Mouse (Mus musculus): ENCODE data around the gene Tbx5.

The Tbx5 gene

DNA sequence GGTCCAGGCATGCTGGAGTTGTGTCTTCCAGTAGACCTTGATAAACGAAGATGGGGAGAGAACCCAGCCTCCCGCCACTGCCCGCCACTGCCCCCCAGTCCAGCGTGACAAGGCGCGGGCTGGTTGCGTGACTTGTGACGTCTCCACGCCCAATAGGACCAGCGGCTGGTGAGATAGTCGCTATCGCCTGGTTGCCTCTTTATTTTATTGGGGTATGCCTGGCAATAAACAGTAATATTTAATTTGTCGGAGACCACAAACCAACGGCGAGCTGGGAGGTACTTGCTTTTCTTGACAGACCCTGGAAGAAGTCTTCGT lies at the start of gene Tbx5:
Tbx5 (plus strand) TSS at position 190 of the 318 bp plus-strand sequence.
- DNase-seq (ENCODE audit: low spot score), result no peak

DNA sequence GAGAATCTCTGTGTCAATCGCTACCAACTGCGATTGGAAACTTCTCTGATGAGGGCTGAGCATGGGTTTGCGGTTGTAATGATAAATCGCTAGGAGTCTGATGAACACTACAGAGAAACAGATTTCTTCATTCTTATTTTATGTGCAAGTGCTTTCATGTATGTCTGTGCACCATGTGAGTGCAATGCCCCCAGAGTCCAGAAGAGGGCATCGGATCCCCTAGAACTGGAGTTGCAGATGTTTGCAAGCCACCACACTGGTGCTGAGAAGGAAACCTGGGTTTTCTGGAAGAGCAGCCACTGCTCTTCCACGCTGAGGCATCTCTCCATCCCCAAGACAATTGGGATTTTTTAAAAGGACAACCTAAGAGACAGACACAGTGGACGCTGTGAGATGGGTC lies 46.5 kb upstream of the Tbx5 start:
- DNase-seq (ENCODE audit: low spot score), result no peak

DNA sequence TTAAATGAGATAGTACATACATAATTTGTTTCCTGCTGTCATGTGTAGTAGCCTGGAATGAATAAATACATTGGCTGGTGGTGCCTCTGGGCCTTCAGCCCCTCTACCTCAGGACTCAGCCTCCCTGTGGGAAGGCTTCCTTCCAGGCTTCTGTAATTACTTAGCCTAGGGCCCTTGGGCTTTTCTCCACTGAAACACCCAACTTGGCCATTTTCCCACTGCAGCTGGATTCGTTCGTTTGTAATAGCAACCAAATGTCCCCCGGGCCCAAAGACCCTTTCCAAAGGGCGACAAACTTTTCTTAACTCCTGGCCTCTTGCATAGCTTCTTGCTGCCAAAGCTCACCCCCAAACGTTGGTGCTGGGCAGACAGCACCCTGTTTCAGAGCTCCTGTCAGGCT lies 40.8 kb upstream of the Tbx5 start:
- DNase-seq (ENCODE audit: low spot score), result no peak

DNA sequence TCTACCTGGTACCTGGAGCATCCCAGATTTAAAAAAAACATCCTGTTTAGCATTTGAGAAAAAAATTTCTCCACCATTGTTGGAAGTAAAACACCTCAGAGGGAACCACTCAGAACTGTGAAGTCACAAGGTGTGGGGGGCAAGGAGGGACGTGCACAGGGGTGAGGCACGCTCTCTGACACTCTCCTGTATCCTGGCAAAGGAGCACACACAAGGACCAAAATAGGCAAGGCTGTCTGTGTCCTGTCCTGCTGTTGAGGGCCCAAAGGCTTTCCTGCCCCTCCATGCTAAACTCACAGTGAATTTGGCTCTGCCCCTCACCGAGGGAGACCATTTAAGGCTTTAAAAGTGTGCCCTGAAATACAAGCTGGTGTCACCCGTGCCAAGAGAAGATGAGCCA lies 38.5 kb upstream of the Tbx5 start:
- DNase-seq (ENCODE audit: low spot score), result no peak

DNA sequence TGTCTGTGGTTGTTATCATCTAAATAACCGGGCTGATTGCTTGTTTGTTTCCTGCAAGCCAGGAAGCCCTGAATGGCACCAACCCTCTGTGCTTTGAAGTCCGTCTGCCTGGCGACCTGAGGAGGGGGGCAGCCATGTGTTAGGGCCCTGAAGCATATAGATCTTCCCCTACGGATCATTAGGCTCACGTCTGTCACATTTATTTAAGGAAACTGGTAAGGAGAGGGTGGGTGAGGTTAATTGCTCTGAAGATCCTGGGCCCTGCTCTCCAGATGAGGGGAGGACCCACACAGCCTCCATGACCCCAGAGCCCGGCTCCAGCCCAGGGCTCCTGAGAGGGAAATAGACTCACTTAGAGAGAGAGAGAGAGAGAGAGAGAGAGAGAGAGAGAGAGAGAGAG lies 37.1 kb upstream of the Tbx5 start:
- DNase-seq (ENCODE audit: low spot score), result no peak

DNA sequence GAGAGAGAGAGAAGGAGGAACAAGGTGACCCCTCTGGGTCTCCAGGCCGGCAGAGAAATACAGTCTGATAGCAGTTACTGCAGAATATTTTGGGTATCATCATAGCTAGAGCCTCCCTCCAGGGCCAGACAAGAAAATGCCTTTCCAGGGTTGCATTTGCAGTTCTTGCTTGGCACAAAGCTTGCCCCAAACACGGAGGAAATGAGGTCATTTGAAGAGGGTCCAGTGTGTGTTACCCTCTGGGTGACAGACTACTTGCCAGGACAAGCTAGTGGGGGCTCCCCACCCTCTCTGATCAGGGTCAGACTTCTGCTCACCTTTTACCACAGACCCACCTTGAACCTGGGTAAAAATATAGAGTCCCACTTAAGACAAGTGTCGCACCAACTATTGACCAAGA lies 36.7 kb upstream of the Tbx5 start:
- no peak for DNase-seq (ENCODE audit: low spot score)

DNA sequence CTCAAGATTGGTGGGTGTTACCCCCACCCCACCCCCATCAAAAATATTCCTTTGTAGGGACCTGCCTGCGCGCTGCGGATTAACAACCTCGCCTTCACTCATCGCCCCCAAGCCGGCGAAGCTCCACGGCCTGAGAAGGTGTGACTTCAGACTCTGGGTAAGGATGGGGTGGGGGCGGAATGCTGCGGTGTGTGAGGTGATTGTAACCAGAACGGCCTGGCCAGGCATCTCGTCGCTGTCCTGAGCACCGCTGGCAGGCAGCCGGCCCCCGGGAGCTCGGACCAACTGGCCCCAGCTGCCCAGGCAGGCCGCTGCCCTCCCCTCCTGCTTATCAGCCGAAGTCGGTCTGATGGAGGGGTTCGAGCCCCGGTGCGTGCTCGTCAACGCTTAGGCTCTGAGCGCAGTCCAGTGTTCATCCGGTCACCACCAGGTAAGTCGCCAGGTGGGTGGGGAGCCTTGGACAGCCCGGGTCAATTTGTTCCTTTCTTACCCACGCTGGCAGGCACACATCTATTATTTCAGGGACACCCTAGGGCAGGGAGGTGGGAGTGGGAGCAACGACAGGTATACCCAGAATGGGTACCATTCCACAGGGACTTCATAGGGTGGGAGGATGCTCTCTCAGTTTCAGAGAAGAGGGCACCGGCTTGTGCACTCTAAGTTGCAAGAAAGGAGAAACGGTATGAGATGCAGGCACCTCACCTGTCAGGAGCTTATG lies 35.9 kb upstream of the Tbx5 start:
- no peak for DNase-seq (ENCODE audit: low spot score)

DNA sequence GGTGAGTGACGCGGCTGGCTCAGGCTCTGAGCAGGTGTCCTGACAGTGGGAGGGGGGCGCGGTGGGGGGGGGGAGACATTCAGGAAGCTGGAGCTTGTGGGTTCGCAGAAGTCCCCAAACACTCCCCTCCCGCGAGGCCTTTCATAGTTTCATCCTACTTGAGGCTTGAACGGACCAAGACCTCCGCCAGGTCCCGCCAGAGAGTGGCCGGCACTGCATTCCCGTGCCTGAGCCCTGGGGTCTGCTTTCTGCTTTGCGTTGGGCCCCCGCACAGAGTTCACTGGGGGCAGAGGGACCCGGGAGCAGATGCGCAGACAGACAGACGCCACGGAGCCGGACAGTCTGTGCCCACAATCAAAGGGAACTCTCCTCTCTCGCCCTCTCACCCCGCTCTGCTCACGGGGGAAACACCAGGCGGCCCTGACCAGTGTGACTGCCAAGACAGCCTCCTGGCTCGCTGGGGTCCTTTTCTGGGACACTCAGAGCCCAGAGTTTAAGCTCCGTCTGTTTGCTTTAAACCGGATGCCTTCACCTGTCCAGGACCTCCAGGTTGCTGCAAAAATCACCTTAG lies 34.8 kb upstream of the Tbx5 start:
- DNase-seq (ENCODE audit: low spot score), result no peak

DNA sequence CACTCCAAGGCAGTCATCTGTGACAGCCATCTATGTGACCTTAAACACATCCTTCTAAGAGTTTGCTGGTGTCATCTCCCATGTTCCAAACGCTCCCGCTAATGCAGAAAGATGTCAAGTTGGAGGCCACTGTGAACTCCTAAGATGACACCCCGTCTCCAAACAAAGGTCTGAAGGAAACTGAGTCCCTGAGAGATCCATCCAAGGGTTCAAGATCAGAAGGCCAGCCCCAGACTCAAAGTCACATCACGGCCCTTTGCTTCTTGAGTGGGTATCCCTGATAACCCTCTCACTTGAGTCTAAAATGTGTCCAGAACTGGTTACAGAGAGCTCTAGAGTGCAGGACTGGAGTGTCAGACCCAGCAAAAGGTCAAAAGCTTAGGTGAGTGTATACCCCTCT lies 34.2 kb upstream of the Tbx5 start:
- no peak for DNase-seq (ENCODE audit: low spot score)

DNA sequence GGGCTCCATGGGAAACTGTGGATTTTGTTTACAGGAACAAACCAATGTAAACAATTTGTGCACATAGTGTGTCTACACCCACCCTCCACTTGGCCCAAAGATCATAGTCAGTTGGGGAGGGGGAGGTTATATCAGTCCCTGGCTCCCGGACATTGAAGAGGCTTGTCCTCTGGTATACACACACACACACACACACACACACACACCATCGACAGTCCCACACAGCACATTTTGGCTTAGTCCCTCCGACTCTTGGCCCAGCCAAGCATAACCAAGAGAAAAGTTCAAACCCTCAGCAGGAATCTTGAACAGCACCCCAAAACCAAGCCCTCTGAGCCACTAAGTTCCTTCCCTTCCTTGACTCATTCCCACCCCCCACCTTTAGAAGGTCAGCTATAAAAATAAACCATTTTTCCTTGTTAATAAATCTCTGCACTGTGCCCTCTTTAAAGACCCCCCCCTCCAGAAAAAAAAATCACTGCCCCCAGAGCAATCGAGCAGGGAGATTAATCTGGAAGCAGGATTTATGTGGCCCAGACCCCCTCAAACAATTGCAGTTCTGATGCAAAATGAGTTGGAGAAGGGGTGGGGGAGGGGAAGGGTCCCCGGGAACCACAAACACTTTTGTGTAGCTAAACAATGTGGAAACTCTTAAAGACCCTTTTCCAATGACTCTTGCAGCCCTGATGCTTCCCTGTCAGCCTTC lies 33.6 kb upstream of the Tbx5 start:
- DNase-seq (ENCODE audit: low spot score), result no peak

DNA sequence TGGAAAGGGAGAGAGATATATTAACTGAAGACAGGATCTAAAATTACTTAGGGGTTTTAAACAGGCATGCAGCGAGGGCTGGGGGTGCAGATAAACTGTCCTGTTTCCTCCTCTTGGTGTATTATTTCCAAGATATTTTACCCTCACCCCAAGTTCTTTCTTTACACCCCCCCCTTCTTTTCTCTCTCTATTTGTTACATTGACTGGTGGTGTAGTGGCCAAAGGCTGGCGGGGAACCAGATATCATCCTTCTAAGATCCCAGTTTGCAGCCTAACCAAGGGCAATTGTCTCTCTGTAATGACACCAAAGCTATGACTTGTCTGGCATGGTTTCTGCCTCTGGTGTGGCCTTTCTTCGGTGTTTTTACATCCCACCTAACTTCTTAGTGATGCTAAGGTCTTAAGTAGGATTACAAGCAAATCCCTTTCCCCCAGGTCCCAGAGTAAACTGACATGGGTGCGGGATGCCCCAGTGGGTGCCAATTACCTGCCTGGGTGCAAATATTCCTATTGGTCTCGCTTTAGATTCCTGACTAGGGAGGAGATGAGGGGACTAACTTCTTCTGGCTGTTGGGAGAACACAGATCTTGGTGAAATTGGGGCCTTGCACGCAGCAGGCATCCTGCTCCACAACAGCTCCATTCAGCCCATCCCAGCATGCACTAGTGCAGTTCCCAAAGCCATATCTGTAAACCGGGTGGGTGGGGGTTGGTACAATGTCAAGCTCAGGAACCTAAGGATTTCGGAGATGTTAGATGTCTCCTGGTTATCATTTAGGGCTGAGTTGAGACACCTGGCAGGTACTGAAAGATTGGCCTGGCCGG lies 32.8 kb upstream of the Tbx5 start:
- DNase-seq (ENCODE audit: low spot score), result no peak

DNA sequence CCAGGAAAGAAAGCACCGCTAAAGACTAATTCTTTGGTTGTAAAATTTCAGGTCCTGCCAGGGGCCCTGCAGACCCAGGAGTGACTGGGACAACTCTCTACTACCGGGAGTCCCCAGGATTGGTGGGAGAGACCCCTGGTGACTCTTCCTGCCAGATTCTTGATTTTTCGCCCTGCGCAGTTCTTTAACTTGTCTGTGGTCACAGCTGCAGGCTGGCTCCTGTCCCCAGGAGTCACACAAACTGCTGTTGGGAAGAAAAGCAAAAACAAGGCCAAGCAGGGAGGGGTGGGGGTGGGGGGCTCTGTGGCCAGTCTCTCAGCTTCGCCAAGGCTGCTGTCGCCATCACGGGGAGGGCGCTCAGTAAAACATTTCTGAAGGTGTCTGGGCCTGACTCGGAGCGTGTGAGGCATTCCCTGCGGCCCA lies 32.2 kb upstream of the Tbx5 start:
- DNase-seq (ENCODE audit: low spot score), result no peak

DNA sequence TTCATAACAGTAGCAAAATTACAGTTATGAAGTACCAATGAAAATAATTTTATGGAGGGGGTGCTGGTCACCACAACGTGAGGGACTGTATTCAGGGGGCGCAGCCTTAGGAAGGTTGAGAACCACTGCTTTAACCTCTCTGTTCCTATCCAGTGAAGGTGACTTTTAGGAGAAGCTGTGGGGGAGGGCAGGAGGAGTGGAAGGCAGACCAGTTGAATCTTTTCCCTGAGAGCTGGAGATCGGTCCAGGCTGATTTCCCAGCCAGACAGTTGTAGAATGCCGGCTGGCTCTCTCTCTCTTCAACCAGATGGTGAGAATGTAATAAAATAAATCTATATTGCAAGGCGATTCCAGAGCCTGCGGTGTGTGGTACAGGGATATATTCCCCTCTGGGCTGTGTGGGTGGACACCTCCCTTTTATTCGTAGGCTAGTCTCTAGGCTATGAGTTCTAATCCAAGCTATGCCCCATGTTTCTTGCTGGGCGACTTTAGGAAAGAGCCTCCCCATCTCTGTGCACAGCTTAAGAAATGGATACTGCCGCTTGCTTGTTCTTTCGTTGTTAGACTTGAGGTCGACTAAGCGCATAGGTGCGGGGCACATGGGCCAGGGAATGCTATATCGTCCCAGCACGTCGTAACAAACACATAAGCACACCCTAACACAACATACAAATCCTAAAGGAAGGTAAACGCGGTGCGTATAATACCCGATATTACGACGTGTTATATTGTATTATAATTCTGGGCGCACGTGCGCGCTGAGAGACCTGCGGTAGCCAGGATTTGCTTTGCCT lies 29.7 kb upstream of the Tbx5 start:
- no peak for DNase-seq (ENCODE audit: low spot score)

DNA sequence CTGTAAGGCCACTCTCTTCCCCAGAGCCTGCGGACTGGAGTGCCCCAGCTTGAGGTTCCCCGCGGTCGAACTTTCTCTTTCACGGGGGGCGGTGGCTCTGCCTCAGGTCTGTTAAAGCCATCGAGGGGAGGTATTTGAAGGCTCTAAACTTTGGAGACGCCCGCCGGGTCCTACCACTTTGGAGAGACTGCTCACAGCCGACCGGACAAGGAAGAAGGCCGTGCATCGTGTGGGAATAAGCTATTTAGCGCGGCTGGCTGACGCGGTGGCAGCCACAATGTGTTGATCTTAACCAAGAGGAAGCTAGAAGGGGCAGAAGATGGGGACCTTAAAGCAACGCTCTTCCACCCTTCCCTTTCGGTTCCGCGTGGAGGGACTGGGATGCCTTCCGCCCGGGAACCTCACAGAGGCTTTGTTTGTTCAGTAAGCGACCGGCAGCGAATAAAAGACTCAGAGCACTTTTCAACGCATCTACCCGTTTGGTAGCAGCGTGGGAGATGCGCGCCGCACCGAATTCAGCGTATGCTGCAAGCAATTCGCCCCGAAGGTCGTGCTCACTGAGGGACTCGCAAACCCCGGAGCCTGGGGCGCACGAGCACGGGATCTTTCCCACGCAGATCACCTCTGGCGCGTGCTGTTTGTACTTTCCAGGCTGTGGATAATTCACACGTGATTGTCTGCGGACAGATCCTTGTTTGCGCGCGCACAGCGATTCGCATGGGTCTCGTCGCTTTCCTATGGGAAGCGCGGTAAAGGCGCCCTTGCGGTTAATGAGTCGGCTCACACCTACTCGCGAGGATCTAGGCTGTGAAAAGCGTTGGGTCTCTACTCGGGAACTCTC lies 28.8 kb upstream of the Tbx5 start:
- no peak for DNase-seq (ENCODE audit: low spot score)

DNA sequence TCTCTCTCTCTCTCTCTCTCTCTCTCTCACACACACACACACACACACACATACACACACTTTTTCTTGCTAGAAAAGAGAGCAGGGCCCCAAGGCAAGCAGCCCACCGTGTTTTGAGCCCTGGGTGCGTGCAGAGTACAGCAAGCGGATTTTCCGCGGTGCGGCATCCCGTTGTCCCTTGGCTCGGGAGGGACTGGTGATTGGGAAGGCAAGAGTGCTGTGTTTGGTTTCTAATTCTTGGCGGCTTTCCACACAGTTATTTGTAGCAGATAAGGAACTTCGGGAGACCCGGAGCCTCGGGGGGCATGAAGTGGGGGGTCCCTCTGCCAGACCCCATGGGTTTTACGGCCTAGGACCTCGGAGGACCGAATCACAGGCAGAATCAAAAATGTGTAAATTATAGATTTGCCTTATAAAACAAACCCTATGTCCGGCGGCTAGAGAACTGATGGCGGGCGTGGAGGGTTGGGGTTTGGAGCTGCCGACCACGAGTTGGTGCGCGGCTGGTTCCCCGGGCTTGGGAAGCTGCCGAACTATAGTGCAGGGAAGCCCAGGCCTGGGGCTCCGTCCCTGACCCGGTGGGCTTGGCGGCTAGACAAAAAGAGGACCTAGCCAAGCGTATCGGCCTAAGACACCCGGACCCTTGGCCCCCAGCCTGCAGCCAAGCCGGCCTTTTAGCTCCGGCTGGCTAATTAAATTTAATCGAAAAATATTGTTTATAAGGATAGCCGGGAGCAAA lies 28.0 kb upstream of the Tbx5 start:
- DNase-seq (ENCODE audit: low spot score), result no peak

DNA sequence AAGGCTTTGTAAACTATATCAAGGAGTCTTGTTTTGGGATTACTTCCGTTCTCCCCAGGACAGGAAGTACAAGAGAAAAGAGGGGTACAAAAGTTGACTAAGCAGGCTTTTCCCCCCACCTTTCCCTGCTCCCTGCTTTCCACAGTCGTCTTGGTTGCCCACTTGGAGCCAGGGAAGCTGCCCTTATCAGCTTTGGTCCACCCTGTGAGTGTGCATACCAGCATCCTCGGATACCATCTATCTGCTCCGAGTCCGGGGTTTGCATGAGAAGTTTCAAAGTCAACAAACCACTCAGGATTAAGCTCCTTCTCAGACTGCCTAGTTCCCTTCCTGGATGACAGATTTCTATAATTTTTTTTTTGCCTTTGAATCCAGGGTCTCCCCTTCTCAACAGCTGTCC lies 26.8 kb upstream of the Tbx5 start:
- DNase-seq (ENCODE audit: low spot score), result no peak

DNA sequence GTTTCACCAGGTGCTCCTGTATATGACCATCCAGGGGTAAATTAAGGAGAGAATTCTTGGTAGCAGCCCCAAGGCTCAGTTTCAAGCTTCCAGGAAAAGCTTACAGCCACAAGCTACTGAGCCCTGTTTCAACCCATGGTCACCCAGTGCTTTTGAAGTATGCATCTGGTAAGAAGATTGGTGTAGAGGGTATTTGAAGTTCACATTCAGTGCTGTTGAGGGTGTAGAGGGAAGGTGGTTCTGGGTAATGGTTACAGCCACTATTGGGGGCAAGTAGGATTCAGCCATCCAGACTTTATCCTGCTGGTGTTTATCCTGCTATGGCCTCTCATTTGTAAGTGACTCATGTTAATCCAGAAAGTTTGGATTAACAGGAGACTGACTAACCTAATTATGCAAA lies 26.0 kb upstream of the Tbx5 start:
- DNase-seq (ENCODE audit: low spot score), result no peak

DNA sequence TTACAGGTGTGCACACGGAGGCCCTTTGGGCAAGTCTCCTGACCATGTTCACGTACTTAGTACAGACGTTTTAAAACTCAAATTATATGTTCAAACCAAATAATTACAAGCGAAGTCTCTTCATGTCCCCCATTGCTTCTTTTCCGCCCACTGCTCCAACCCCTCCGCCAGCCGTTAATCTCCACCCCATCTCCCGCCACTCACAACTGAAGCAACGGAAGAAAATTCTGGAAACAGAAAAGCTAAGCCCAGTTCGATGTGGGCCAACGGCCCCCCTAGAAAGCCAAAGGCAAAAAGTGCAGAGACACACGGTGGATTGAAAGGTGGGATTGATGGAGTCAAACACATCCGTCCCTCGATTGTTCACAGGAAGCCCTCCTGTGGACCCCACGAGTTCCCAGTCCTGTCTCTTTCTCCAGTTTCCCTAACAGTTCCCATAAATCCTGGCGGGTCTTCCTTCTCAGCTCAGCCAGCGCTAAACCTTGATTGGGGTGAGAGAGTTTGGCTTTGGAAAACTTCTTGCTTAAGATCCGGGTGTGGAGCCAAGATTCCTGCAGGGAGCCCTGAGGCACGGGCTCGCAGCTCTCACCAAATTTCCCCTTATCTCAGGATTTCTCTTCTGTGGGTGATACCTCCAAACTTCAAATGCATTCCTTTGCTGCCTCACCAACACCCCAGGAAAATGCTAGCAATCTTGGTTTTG lies 24.8 kb upstream of the Tbx5 start:
- no peak for DNase-seq (ENCODE audit: low spot score)

DNA sequence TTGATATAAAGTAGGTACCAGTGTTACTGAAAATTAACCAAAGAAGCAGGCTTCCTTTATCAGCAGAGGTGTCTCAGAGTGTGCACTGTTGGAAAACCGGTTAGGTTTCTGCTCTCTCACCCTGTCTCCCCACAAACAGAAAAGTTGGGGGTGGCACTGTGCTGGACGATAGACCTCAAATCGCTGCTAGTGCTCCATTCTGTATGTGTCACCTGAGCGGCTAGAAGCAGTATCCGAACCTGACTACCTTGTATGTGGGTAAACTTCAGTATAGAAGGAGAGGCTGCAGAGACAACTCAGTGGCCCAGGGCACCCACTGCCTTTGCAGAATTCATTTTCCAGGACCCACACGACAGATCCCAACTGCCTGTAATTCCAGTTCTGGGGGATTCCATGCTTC lies 23.8 kb upstream of the Tbx5 start:
- DNase-seq (ENCODE audit: low spot score), result no peak
